Mouse (Mus musculus): Measurements from ENCODE around the gene Pfkfb2. TPM values are rescaled to one million over a fixed set of nuclear protein-coding genes. Genes with fewer than 3 reads are reported as not detected.

Gene Pfkfb2
- polyA plus RNA-seq, 1 experiment = 9.6 TPM

GRCm38 (mm10) chr1:130738551-130739106 lies 9.6 kb upstream of the Pfkfb2 start:
- peaks cover 52% of the 10 kb centered on the region for H3K36me3 ChIP-seq (ENCODE audit: control insufficient read depth, insufficient read depth, low read length)
- H3K27ac ChIP-seq (ENCODE audit: insufficient read depth, low read depth, low read length) = peak overlapping the region; percentile 93
- 38% methylated on average over 3 of the region's 3 CpGs for WGBS
- TF ChIP-seq POLR2A (IDR thresholded peaks at IDR 0.05; ENCODE audit: low read depth, low read length) (no peak), CTCF (IDR thresholded peaks at IDR 0.05; ENCODE audit: extremely low read depth, insufficient read length, insufficient replicate concordance, low read depth, low read length) (no peak)
- H3K4me3 ChIP-seq (ENCODE audit: low read depth, low read length) = no peak overlapping the region
- H3K4me1 ChIP-seq (ENCODE audit: control insufficient read depth, insufficient read depth, insufficient read length, low read length) = peaks cover 45% of the 10 kb centered on the region
- H3K27me3 ChIP-seq (ENCODE audit: control insufficient read depth, insufficient read depth, low read length) = no peaks in the 10 kb centered on the region

GRCm38 (mm10) chr1:130737916-130738315 lies 8.9 kb upstream of the Pfkfb2 start:
- Histone ChIP-seq H3K27ac (ENCODE audit: insufficient read depth, low read depth, low read length) (peak overlapping the region; percentile 93), H3K4me1 (ENCODE audit: control insufficient read depth, insufficient read depth, insufficient read length, low read length) (peaks cover 41% of the 10 kb centered on the region), H3K27me3 (ENCODE audit: control insufficient read depth, insufficient read depth, low read length) (no peaks in the 10 kb centered on the region), H3K36me3 (ENCODE audit: control insufficient read depth, insufficient read depth, low read length) (peaks cover 45% of the 10 kb centered on the region), H3K4me3 (ENCODE audit: low read depth, low read length) (no peak overlapping the region)
- WGBS = 44% methylated on average over 7 of the region's 7 CpGs
- TF ChIP-seq POLR2A (IDR thresholded peaks at IDR 0.05; ENCODE audit: low read depth, low read length) = no peak
- TF ChIP-seq CTCF (IDR thresholded peaks at IDR 0.05; ENCODE audit: extremely low read depth, insufficient read length, insufficient replicate concordance, low read depth, low read length) = no peak

- H3K27me3 ChIP-seq (ENCODE audit: control insufficient read depth, insufficient read depth, low read length) = no peaks in the 10 kb centered on the region
- peak overlapping the region; percentile 31 for H3K4me3 ChIP-seq (ENCODE audit: low read depth, low read length)
- H3K27ac ChIP-seq (ENCODE audit: insufficient read depth, low read depth, low read length) = peak overlapping the region; percentile 78
- WGBS = 32% methylated on average over 11 of the region's 11 CpGs
- peaks cover 41% of the 10 kb centered on the region for H3K36me3 ChIP-seq (ENCODE audit: control insufficient read depth, insufficient read depth, low read length)
- peak; percentile 74 for TF ChIP-seq POLR2A (IDR thresholded peaks at IDR 0.05; ENCODE audit: low read depth, low read length)
- no peak for TF ChIP-seq CTCF (IDR thresholded peaks at IDR 0.05; ENCODE audit: extremely low read depth, insufficient read length, insufficient replicate concordance, low read depth, low read length)
- H3K4me1 ChIP-seq (ENCODE audit: control insufficient read depth, insufficient read depth, insufficient read length, low read length) = peaks cover 41% of the 10 kb centered on the region
Measured at GRCm38 (mm10) chr1:130737411-130737881, 8.4 kb upstream of the Pfkfb2 start.

GRCm38 (mm10) chr1:130734852-130735251 lies 5.8 kb upstream of the Pfkfb2 start:
- peak overlapping the region; percentile 88 for H3K27ac ChIP-seq (ENCODE audit: insufficient read depth, low read depth, low read length)
- peak overlapping the region; percentile 54 for H3K4me3 ChIP-seq (ENCODE audit: low read depth, low read length)
- H3K4me1 ChIP-seq (ENCODE audit: control insufficient read depth, insufficient read depth, insufficient read length, low read length) = peaks cover 26% of the 10 kb centered on the region; the same call in 1 of the 2 replicates
- no peaks in the 10 kb centered on the region for H3K27me3 ChIP-seq (ENCODE audit: control insufficient read depth, insufficient read depth, low read length)
- 36% methylated on average over 8 of the region's 8 CpGs for WGBS
- TF ChIP-seq POLR2A (IDR thresholded peaks at IDR 0.05; ENCODE audit: low read depth, low read length) (no peak), CTCF (IDR thresholded peaks at IDR 0.05; ENCODE audit: extremely low read depth, insufficient read length, insufficient replicate concordance, low read depth, low read length) (no peak)
- peaks cover 17% of the 10 kb centered on the region for H3K36me3 ChIP-seq (ENCODE audit: control insufficient read depth, insufficient read depth, low read length)

- Histone ChIP-seq H3K4me3 (ENCODE audit: low read depth, low read length) (peak overlapping the region; percentile 54), H3K27ac (ENCODE audit: insufficient read depth, low read depth, low read length) (peak overlapping the region; percentile 88), H3K27me3 (ENCODE audit: control insufficient read depth, insufficient read depth, low read length) (no peaks in the 10 kb centered on the region), H3K4me1 (ENCODE audit: control insufficient read depth, insufficient read depth, insufficient read length, low read length) (peaks cover 26% of the 10 kb centered on the region; the same call in 1 of the 2 replicates), H3K36me3 (ENCODE audit: control insufficient read depth, insufficient read depth, low read length) (peaks cover 15% of the 10 kb centered on the region)
- TF ChIP-seq CTCF (IDR thresholded peaks at IDR 0.05; ENCODE audit: extremely low read depth, insufficient read length, insufficient replicate concordance, low read depth, low read length) (no peak), POLR2A (IDR thresholded peaks at IDR 0.05; ENCODE audit: low read depth, low read length) (no peak)
- WGBS = 11% methylated on average over 5 of the region's 5 CpGs
Measured at GRCm38 (mm10) chr1:130734452-130734851, 5.4 kb upstream of the Pfkfb2 start.

GRCm38 (mm10) chr1:130733671-130734070 lies 4.6 kb upstream of the Pfkfb2 start:
- peak; percentile 67; the same call in 1 of the 2 replicates for TF ChIP-seq POLR2A (IDR thresholded peaks at IDR 0.05; ENCODE audit: low read depth, low read length)
- no peak for TF ChIP-seq CTCF (IDR thresholded peaks at IDR 0.05; ENCODE audit: extremely low read depth, insufficient read length, insufficient replicate concordance, low read depth, low read length)
- peaks cover 15% of the 10 kb centered on the region for H3K36me3 ChIP-seq (ENCODE audit: control insufficient read depth, insufficient read depth, low read length)
- peak overlapping the region; percentile 88 for H3K27ac ChIP-seq (ENCODE audit: insufficient read depth, low read depth, low read length)
- H3K4me1 ChIP-seq (ENCODE audit: control insufficient read depth, insufficient read depth, insufficient read length, low read length) = peaks cover 25% of the 10 kb centered on the region; the same call in 1 of the 2 replicates
- H3K4me3 ChIP-seq (ENCODE audit: low read depth, low read length) = peak overlapping the region; percentile 57
- 32% methylated on average over 4 of the region's 4 CpGs for WGBS
- no peaks in the 10 kb centered on the region for H3K27me3 ChIP-seq (ENCODE audit: control insufficient read depth, insufficient read depth, low read length)

Measured in small intestine, adult 2 months (tissue).